Mouse (Mus musculus) spleen, adult 2 months (tissue): Measurements from ENCODE around the gene B4galt3.

Source experiments
- CTCF ChIP-seq: fragments of 200-500 bp; IDR thresholded peaks from 2 replicates; pipeline ENCODE4 v1.5.1; 2011; ENCODE audit warnings: mild to moderate bottlenecking, inconsistent platforms; ENCODE audit not compliant: insufficient read depth, insufficient read length, insufficient replicate concordance; ENCODE audit errors: extremely low read depth
- POLR2A ChIP-seq: fragments of 200-500 bp; IDR thresholded peaks from 2 replicates; pipeline ENCODE4 v1.6.1; 2011; ENCODE audit warnings: low read depth, low read length, inconsistent platforms

GRCm38 (mm10) chr1:171256937-171257548, 13.1 kb upstream of the B4galt3 start:
- TF ChIP-seq CTCF (peak; percentile 59; the same call in 1 of the 2 replicates), POLR2A (no peak)
